Mouse (Mus musculus): ENCODE data around the gene Ifitm5. TPM values are rescaled to one million over a fixed set of nuclear protein-coding genes. Genes with fewer than 3 reads are reported as not detected.
"Not testable (repeated sequence)": the region's sequence is repeated elsewhere in the genome, so short reads cannot be mapped to it uniquely, and the experiment has no call there.

Gene Ifitm5
- polyA plus RNA-seq, 1 experiment = 1.2 TPM

DNA sequence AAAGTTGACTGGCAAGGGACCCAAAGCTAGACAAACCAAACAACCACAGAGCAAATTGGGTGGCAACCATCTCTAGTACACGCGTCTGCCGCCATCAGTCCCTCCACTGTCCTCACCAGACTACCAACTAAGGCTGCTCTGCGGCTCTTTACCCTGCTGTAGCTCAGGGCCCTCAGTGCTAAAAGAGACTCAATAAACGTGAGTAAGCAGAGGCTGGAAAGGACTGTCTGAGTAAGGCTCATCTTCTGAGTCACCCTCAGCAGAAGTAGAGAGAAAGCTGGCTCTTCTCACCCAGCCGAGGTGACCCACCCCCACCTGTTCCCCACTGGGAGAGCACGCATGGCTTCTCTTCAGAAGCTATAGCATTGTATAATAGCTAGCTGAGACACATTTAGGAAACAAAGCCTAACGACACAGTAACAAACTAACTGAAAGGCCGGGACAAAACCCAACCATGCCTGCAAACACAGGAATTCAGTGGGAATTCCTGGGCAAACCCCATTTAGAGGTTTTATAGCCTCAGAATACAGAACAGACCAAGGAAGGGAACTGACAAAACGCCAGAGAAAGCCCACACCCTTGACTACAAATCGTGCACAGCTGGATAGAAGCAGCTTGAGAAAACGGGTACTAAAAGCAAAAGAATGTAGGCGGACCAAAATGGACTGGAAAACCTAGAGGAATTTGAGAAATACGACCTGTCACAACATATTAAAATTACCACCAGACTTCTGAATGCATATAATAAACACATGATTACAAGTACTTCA is 23.5 kb upstream of the Ifitm5 start:
- no peaks in the 10 kb centered on the region for H3K36me3 ChIP-seq (ENCODE audit: control insufficient read depth, insufficient read depth, low read length)
- H3K4me1 ChIP-seq (ENCODE audit: control insufficient read depth, insufficient read depth, insufficient read length) = 0 out of 2 replicates have a peak, but pooled peaks cover 2% of the 10 kb centered on the region
- H3K27me3 ChIP-seq (ENCODE audit: control insufficient read depth, insufficient read depth, low read length) = no peaks in the 10 kb centered on the region
- TF ChIP-seq POLR2A (IDR thresholded peaks at IDR 0.05; ENCODE audit: low read depth, low read length) (no peak), CTCF (IDR thresholded peaks at IDR 0.05; ENCODE audit: extremely low read depth, insufficient read depth, insufficient read length, insufficient replicate concordance) (no peak)
- WGBS = 60% methylated on average over 14 of the region's 14 CpGs
- DNase-seq (ENCODE audit: low read depth in 1 of 2, low spot score in 2 of 2) = no peak
- H3K4me3 ChIP-seq (ENCODE audit: extremely low read depth, insufficient read depth, insufficient read length) = no peak overlapping the region
- no peak overlapping the region for H3K27ac ChIP-seq (ENCODE audit: insufficient read depth, low read length)

DNA sequence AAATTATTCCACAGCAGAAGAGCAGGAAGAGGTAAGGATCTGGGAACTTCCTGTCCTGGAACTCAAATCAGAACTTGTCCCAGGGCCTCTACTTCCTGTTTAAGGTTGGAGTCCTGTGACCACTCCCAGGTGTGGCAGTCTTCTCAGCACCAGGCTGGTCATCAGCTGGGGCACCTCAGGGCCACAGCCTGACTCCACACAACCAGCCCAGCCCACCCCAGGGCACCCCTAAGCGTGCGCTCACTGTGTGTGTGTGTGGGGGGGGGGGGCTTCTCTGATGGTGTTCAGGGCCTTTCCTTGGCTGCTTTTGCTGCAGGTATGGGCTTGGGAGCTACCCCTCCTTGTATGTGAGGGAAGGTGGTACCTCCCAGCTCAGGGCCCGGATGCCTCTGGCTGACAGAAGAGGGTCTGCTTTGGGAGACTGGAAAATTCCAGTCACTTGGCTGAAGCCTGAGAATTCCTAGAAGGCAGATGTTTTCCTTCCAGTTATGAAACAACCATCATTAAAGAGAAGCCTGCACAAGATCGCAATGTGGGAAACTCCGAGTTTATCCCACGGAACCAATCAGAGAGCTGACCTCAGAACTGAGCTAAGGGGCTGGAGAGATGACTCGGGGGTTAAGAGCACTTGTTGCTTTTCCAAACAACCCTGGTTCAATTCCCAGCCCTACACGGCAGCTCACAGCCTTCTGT is 21.5 kb upstream of the Ifitm5 start:
- TF ChIP-seq CTCF (IDR thresholded peaks at IDR 0.05; ENCODE audit: extremely low read depth, insufficient read depth, insufficient read length, insufficient replicate concordance) (no peak), POLR2A (IDR thresholded peaks at IDR 0.05; ENCODE audit: low read depth, low read length) (no peak)
- 86% methylated on average over 8 of the region's 8 CpGs for WGBS
- Histone ChIP-seq H3K4me3 (ENCODE audit: extremely low read depth, insufficient read depth, insufficient read length) (no peak overlapping the region), H3K27me3 (ENCODE audit: control insufficient read depth, insufficient read depth, low read length) (no peaks in the 10 kb centered on the region), H3K27ac (ENCODE audit: insufficient read depth, low read length) (peak overlapping the region; percentile 43), H3K36me3 (ENCODE audit: control insufficient read depth, insufficient read depth, low read length) (no peaks in the 10 kb centered on the region), H3K4me1 (ENCODE audit: control insufficient read depth, insufficient read depth, insufficient read length) (0 out of 2 replicates have a peak, but pooled peaks cover 2% of the 10 kb centered on the region)
- DNase-seq (ENCODE audit: low read depth in 1 of 2, low spot score in 2 of 2) = no peak

- DNase-seq (ENCODE audit: low read depth in 1 of 2, low spot score in 2 of 2) = no peak
- 0 out of 2 replicates have a peak overlapping the region, but pooled peaks have one; percentile 7 for H3K27ac ChIP-seq (ENCODE audit: insufficient read depth, low read length)
- no peaks in the 10 kb centered on the region for H3K36me3 ChIP-seq (ENCODE audit: control insufficient read depth, insufficient read depth, low read length)
- H3K27me3 ChIP-seq (ENCODE audit: control insufficient read depth, insufficient read depth, low read length) = no peaks in the 10 kb centered on the region
- TF ChIP-seq POLR2A (IDR thresholded peaks at IDR 0.05; ENCODE audit: low read depth, low read length) = no peak
- WGBS = 46% methylated on average over 7 of the region's 7 CpGs
- 0 out of 2 replicates have a peak, but pooled peaks cover 2% of the 10 kb centered on the region for H3K4me1 ChIP-seq (ENCODE audit: control insufficient read depth, insufficient read depth, insufficient read length)
- no peak overlapping the region for H3K4me3 ChIP-seq (ENCODE audit: extremely low read depth, insufficient read depth, insufficient read length)
These were observed 20.8 kb upstream of the Ifitm5 start for GRCm38 (mm10) chr7:140970931-140971330.

GRCm38 (mm10) chr7:140968710-140969109 is 18.6 kb upstream of the Ifitm5 start:
- H3K27me3 ChIP-seq (ENCODE audit: control insufficient read depth, insufficient read depth, low read length); H3K4me3 ChIP-seq (ENCODE audit: extremely low read depth, insufficient read depth, insufficient read length); H3K4me1 ChIP-seq (ENCODE audit: control insufficient read depth, insufficient read depth, insufficient read length); H3K36me3 ChIP-seq (ENCODE audit: control insufficient read depth, insufficient read depth, low read length); H3K27ac ChIP-seq (ENCODE audit: insufficient read depth, low read length); DNase-seq (ENCODE audit: low read depth in 1 of 2, low spot score in 2 of 2): not testable (repeated sequence)
- WGBS = 53% methylated on average over 3 of the region's 3 CpGs

- Histone ChIP-seq H3K27me3 (ENCODE audit: control insufficient read depth, insufficient read depth, low read length) (no peaks in the 10 kb centered on the region), H3K27ac (ENCODE audit: insufficient read depth, low read length) (peak overlapping the region; percentile 18; the same call in 1 of the 2 replicates), H3K36me3 (ENCODE audit: control insufficient read depth, insufficient read depth, low read length) (no peaks in the 10 kb centered on the region), H3K4me3 (ENCODE audit: extremely low read depth, insufficient read depth, insufficient read length) (no peak overlapping the region), H3K4me1 (ENCODE audit: control insufficient read depth, insufficient read depth, insufficient read length) (0 out of 2 replicates have a peak, but pooled peaks cover 2% of the 10 kb centered on the region)
- 19% methylated on average over 14 of the region's 14 CpGs for WGBS
- TF ChIP-seq POLR2A (IDR thresholded peaks at IDR 0.05; ENCODE audit: low read depth, low read length) (no peak), CTCF (IDR thresholded peaks at IDR 0.05; ENCODE audit: extremely low read depth, insufficient read depth, insufficient read length, insufficient replicate concordance) (no peak)
- no peak for DNase-seq (ENCODE audit: low read depth in 1 of 2, low spot score in 2 of 2)
These were observed 17.9 kb upstream of the Ifitm5 start for GRCm38 (mm10) chr7:140967862-140968591.

DNA sequence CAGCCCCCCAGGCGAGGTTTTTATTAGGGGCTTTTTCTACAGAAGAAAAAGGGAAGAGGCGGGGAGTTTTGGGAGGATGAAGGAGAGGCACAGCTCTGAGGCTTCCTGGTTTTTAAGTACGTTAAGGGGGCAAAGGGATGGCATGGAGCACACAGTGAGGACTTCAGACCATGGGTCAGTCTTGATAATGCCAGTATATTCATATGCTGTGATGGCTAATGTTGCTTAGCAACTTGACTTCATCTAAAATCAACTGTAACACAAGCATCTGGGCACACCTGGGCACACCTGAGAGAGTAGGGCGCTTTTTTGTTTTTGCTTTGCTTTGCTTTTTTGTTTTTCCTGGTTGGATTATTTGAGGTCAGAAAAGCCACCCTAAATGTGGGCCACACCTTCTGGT is 16.8 kb upstream of the Ifitm5 start, which contains the start of gene Ifitm1:
Gene Ifitm1, plus strand, starts transcription at position 301 of the 400 bp plus-strand sequence.
- Histone ChIP-seq H3K36me3 (ENCODE audit: control insufficient read depth, insufficient read depth, low read length) (no peaks in the 10 kb centered on the region), H3K27me3 (ENCODE audit: control insufficient read depth, insufficient read depth, low read length) (no peaks in the 10 kb centered on the region), H3K4me3 (ENCODE audit: extremely low read depth, insufficient read depth, insufficient read length) (no peak within 1 kb of the TSS), H3K27ac (ENCODE audit: insufficient read depth, low read length) (no peak within 1 kb of the TSS), H3K4me1 (ENCODE audit: control insufficient read depth, insufficient read depth, insufficient read length) (0 out of 2 replicates have a peak, but pooled peaks cover 2% of the 10 kb centered on the region)
- no peak for DNase-seq (ENCODE audit: low read depth in 1 of 2, low spot score in 2 of 2)
- TF ChIP-seq CTCF (IDR thresholded peaks at IDR 0.05; ENCODE audit: extremely low read depth, insufficient read depth, insufficient read length, insufficient replicate concordance) = no peak
- no peak for TF ChIP-seq POLR2A (IDR thresholded peaks at IDR 0.05; ENCODE audit: low read depth, low read length)
- 79% methylated on average over 4 of the region's 4 CpGs for WGBS
